Mouse (Mus musculus) right cerebral cortex, postnatal 36 days (tissue): ENCODE results near the gene Defb28.

Experiments used
- DNase-seq, 2 experiments: peaks; one replicate each; pipeline ENCODE4 v3.0.0; 2022; ENCODE audit warnings: low spot score in 2 of 2, mixed read lengths in 1 of 2

Defb28 gene

GRCm38 (mm10) chr2:152517981-152518380 is at the start of gene Defb28:
Gene Defb28, plus strand, starts transcription at chr2:152518255.
- no peak for DNase-seq

GRCm38 (mm10) chr2:152470973-152471372 is 47.1 kb upstream of the Defb28 start:
- peak in 1 of 2 experiments; percentile 8 for DNase-seq

GRCm38 (mm10) chr2:152472434-152472833 is 45.6 kb upstream of the Defb28 start:
- no peak for DNase-seq

DNA sequence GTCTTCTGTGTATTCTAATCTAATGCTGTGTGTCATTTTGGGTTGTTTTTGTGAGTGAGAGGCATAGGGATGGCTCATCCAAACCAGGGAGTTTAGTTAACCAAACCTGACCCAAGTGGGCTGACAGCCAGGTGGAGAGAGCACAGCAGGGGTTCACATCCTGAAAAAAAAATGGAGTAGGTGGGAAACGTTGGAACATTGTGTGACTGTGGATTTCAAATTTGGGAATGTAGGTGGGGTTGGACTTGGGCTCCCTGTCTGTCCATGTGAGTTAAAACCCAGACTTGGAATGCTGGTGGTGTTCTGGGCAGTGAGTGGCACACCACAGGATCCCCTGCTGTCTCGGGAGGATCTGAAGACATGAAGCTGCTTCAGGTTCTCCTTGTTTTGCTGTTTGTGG is 41.3 kb upstream of the Defb28 start, which contains the start of gene Defb20:
Gene Defb20, plus strand, starts transcription at position 301 of the 400 bp plus-strand sequence.
- DNase-seq: no peak

DNA sequence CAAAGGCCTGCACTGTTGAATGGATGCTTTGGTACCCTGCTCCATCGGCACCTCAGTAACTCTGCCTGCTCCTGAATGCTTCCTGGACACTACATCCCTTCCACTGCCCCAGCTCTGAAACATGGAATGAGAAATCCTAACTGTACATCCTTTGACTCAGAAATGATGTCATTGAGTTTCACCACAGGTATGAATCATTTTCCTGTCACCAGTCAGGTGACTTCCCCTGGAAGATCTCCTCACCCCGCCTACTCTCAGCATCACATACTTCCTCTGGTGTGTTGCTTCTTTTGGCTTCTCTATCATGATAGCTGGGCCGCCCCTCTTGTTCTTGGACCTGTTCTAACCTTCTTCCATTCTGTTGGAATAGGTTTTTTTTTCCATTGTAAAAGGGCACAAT is 37.2 kb upstream of the Defb28 start:
- DNase-seq: no peak

DNA sequence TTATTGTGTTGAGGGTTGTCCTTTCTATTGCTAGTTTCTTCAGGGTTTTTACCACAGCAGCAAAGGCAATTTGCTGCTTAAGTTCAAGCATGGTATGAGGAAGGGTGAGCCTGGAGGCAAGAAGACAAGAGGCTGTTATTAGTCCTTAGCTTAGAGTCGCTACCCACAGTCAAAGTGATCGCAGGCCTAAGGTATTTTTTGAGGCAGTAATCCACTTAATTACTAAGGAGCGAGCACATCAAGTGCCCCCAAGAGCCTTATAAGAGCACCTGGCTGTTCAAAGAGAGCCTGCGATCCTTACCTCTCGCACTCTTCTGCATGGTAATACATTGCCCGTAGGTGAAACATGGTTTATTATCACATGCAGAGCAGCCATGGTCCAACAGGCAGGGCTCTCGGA is 36.3 kb upstream of the Defb28 start:
- DNase-seq: no peak

DNA sequence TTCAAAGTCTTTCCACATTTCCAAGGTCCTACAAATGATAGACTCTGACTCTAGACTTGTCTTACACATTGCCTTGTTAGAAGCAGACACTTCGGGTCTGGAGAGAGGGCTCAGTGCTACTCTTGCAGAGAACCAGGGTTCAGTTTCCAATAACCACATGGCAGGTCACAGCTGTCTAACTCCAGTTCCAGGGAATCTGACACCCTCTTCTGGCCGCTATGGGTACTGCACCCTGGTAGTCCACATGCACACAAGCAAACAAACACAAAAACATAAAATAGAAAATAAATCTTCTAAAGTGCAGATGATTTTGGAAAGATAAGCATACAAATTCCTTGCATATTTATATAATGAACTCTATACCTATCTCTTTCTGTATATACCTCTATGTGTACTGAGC is 31.0 kb upstream of the Defb28 start:
- DNase-seq: no peak

DNA sequence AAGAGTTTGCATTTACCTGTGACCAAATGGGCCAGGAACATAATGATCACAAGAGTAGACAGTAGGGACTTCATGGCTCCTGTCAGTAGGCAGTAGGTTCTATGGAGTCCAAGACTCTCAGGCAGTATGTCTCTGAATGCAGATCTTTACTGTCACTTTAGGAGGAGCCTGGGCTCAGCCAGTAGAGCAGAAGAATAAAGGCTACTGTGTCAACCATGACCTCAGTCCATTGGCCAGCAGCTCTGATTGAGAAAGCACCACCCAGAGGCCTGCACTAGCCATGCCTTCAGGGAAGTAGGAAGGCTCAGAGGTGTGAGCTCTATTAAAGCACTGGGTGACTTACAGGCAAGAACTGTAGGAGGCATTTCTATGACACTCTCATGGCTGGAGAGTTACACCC is 28.0 kb upstream of the Defb28 start, which contains the start of gene Defb22:
Gene Defb22, minus strand, starts transcription at position 101 of the 400 bp plus-strand sequence.
- DNase-seq: no peak

DNA sequence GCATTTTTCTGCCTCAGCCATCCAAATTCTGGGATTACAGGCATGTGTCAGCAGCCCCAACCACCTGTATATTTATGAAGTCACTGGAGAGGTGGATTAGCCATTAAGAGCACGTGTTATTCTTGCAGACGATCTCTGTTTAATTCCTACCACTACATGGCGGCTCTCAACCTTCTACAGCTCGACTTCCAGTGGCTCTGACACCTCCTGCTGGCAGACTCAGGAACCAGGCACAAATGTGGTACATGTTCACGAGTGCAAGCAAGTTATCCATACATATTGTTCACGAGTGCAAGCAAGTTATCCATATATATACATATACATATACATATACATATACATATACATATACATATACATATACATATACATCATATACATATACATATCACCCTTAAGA is 24.9 kb upstream of the Defb28 start:
- no peak for DNase-seq

DNA sequence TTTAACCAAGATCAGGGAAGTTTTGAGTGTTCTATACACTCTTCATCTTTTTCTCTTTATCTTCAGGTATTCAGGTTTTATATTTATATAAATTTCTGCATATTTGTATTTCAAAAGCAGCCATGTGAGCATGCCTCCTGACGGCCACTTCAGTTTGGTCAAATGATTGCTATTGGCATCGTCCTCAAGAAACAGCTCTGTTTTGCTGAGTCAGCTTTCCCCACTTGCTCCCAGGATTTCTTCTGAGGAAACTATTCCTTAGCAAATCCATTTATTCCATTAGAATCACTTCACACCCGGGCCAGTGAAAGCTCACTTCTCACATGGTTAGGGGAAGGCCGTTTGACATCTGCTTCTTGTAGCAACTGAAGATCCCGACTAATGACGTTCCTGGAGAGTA is 20.0 kb upstream of the Defb28 start:
- DNase-seq: no peak

DNA sequence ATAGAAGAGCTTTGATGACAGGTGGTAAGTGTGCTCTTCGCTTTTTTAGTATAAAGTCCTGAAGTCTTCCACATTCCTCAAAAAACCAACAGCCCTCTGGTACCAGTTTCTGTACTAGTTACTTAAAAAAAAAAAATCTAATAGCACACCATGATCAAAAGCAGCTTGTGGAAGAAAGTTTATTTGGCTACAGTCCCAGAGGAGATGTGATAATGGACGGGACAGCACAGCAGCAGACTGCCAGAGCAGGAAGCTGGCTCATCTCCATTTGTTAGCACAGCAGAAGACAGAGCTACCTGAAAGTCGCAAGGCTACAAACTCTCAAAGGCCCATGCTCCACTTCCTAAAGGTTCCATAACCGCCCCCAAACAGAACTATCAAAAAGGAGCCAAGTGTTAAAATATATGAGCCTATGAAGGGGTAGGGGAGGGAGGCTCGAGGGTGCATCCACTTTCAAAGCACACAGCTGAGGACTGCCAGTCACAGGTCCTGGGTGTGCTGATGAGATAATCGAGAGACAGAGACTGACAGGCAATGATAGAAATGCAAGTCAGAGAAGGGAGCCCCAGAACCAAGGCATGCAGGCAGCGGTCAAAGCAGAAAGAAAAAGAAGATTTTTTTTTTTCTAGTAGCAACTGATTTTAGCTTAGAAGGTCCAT is 17.7 kb upstream of the Defb28 start:
- DNase-seq: no peak

DNA sequence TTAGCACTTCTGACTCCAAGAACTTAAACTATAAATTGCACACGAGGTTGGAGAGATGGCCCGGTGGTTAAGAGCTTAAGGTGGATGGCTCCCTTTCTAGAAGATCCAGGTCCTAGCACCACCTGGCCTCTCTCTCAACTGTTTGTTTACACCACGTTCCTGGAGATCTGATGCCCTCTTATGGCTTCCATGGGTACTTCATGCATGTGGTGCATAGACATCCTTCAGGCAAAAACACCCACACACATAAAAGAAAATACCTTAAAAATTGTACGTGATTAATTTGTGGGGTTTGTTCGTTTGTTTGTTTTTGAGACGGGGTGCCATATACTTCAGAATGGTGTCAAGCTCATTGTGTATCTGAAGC is 17.2 kb upstream of the Defb28 start:
- no peak for DNase-seq

DNA sequence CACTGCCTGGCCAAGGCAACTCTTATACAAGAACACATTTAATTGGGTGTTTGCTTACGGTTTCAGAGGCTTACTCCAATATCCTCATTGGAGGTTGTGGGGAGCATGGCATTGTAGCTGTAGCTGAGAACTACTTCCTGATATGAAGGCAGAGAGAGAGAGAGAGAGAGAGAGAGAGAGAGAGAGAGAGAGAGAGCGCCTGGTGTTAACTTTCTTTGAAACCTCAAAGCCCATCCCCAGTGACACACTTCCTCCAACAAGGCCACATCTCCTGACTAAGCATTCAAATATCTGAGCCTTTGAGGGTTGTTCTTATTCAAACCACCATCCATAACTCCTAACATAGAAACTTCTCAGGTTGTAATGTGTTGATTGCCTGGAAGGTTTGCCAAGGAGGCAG is 14.1 kb upstream of the Defb28 start:
- DNase-seq: no peak

- DNase-seq: no peak
Observed at GRCm38 (mm10) chr2:152511592-152511991, 6.5 kb upstream of the Defb28 start, which contains the start of gene Defb26. Gene Defb26, minus strand, starts transcription at chr2:152511692.

GRCm38 (mm10) chr2:152516084-152516483 is 2.0 kb upstream of the Defb28 start:
- no peak for DNase-seq

- no peak for DNase-seq
Observed at GRCm38 (mm10) chr2:152539944-152540710, 22.1 kb downstream of the Defb28 start, which contains the start of gene Defb29. Gene Defb29, minus strand, starts transcription at chr2:152540098.

DNA sequence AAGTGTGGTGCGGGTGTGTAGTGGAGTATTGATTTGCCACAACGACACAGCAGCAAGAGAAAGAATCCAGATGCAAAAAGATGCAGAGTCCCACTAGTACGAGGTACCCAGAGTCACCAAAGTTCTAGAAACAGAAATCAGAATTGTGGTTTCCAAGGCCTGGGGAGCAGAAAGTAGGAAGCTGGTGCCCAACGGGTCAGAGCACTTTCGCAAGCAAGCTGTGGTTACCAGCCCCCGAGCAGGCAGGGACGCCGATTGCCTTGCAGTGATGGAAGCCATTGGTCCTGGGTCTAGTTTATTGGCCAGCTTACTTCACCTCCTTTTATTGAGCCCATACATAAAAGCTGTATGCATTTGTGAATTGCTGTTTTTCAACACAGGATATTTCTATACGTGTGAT is 23.9 kb downstream of the Defb28 start:
- no peak for DNase-seq

- DNase-seq: no peak
Observed at GRCm38 (mm10) chr2:152542897-152543296, 24.8 kb downstream of the Defb28 start.

GRCm38 (mm10) chr2:152543478-152543877 is 25.4 kb downstream of the Defb28 start:
- DNase-seq: no peak

GRCm38 (mm10) chr2:152544691-152545090 is 26.6 kb downstream of the Defb28 start:
- peak; percentile 43 to 50 for DNase-seq

DNA sequence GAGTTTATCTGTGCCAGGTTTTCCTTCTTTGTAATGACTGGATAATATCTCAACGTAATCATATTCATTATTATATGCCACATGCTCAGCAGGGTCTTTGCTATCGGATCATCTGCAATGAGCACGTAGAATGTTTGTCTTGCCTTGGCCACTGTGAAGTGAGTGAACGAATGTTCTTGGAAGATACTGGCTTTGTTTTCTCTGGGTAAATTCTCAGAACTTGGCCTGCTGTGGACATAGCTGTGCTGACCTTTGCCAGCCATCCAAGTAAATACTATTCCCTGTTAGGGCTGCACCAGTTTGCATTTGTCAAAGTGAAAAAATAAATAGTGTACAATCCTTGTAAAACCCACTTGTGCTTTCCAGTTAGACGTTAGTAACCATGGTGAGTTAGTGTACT is 30.1 kb downstream of the Defb28 start:
- no peak for DNase-seq

DNA sequence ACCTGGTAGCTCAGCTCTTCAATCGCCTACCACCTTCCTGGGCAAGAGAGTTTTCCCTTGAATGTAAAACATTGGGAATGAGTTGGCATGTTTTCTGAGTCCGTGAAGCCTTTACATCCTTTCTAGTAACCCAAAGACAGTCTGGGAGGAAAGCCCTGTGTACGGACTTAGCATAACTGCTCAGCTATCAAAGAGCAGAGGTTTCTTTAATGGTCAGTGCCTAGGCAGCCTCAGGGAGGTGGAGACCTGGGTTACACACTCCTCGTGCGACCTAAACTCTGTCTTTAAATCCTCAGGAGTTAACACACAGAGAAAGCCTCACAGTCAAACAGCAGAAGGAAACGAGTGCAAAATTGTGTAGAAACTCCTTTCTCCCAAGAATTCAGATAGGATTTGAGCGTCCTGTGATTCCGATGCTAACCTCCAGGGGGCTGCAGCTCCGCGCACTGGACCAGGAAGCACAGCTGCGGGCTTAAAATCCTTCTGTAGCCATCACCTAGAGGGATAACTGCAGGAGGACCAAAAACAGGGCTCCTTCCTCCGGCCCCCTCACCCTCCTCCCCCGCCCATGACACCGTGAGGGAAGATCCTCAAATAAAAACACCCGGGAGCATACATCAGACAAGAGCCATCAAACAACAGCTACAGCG is 35.8 kb downstream of the Defb28 start:
- peak; percentile 34 to 52 for DNase-seq

GRCm38 (mm10) chr2:152556655-152557054 is 38.6 kb downstream of the Defb28 start:
- no peak for DNase-seq
